Mouse (Mus musculus): Measurements from ENCODE around the gene Prmt9. TPM values are rescaled to one million over a fixed set of nuclear protein-coding genes. Genes with fewer than 3 reads are reported as not detected.

Prmt9 gene
- total RNA-seq, 2 experiments from 2014 or later: 9.0 to 9.1 TPM

GRCm38 (mm10) chr8:77629858-77630537 is 80.8 kb downstream of the Prmt9 start:
- intact Hi-C loops (cut with DNase I; ENCODE audit: low total_unique reads): loop anchor here (5.0 kb wide), 1 partner anchor 372 kb away; no protein-coding TSS in a partner anchor

GRCm38 (mm10) chr8:77630691-77631090 is 81.5 kb downstream of the Prmt9 start:
- DNase-seq: no peak
- intact Hi-C loops (cut with DNase I; ENCODE audit: low total_unique reads): loop anchor here (5.0 kb wide), 1 partner anchor 372 kb away; no protein-coding TSS in a partner anchor

More at GRCm38 (mm10) chr8:77629858-77630537, 80.8 kb downstream of the Prmt9 start:
- peak; percentile 75 for DNase-seq

Other genes with a start within 250 kb of the Prmt9 start
- gene Arhgap10, start 31.4 kb upstream of the Prmt9 start, total RNA-seq (2021): 10 to 100 TPM; 43.3 to 50.0 TPM
- gene Tmem184c, start 61.3 kb downstream of the Prmt9 start, total RNA-seq (2021): 10 to 100 TPM; 11.7 to 14.5 TPM
- 1 to 10 TPM; 5.1 to 7.3 TPM for gene Ednra, start 175.1 kb downstream of the Prmt9 start, total RNA-seq (2021)

All from gastrocnemius, postnatal 14 days (tissue).